Mouse (Mus musculus) limb, embryonic 14.5 days (tissue): ENCODE measurements around the gene Scgb1b29. TPM values are rescaled to one million over a fixed set of nuclear protein-coding genes. Genes with fewer than 3 reads are reported as not detected.
"Not testable (repeated sequence)": the region's sequence is repeated elsewhere in the genome, so short reads cannot be mapped to it uniquely, and the experiment has no call there.

ENCODE experiments used
- ATAC-seq: fragments of 200-750 bp; cut with Nextera tagmentation; 2 replicates; pipeline ENCODE4 v1.8.0; 2017; ENCODE audit warnings: low read depth, moderate number of reproducible peaks, moderate TSS enrichment; ENCODE audit not compliant: low FRiP score
- DNase-seq: peaks from one replicate; pipeline ENCODE4 v3.0.0-alpha.2; 2015; ENCODE audit warnings: low spot score
- H3K27ac ChIP-seq: fragments of 300-500 bp; sonication (generic); replicated peaks from 2 replicates; pipeline ENCODE4 v1.5.1; 2014; ENCODE audit warnings: low read depth, mild to moderate bottlenecking, low read length, moderate library complexity, mixed read lengths
- H3K27me3 ChIP-seq: fragments of 300-500 bp; sonication (generic); 2 replicates; pipeline ENCODE4 v1.6.1; 2014; ENCODE audit warnings: low read length, mixed read lengths; ENCODE audit not compliant: control insufficient read depth, insufficient read depth
- H3K36me3 ChIP-seq: fragments of 300-500 bp; sonication (generic); 2 replicates; pipeline ENCODE4 v1.6.1; 2014; ENCODE audit warnings: mild to moderate bottlenecking, low read length, moderate library complexity, mixed read lengths; ENCODE audit not compliant: control insufficient read depth, insufficient read depth
- H3K4me1 ChIP-seq: fragments of 300-500 bp; sonication (generic); 2 replicates; pipeline ENCODE4 v1.6.1; 2014; ENCODE audit warnings: antibody characterized with exemption, low read length, mixed read lengths; ENCODE audit not compliant: control insufficient read depth, insufficient read depth
- H3K4me2 ChIP-seq: fragments of 300-500 bp; sonication (generic); replicated peaks from 2 replicates; pipeline ENCODE4 v1.6.1; 2014; ENCODE audit warnings: low read depth, mild to moderate bottlenecking, low read length, moderate library complexity; ENCODE audit not compliant: severe bottlenecking
- H3K4me3 ChIP-seq: fragments of 300-500 bp; sonication (generic); replicated peaks from 2 replicates; pipeline ENCODE4 v1.5.1; 2014; ENCODE audit warnings: low read length
- H3K9ac ChIP-seq: fragments of 300-500 bp; sonication (generic); 2 replicates; pipeline ENCODE4 v1.6.1; 2014; ENCODE audit warnings: mild to moderate bottlenecking, low read depth, low read length, moderate library complexity; ENCODE audit not compliant: severe bottlenecking
- H3K9me3 ChIP-seq: fragments of 300-500 bp; sonication (generic); 2 replicates; pipeline ENCODE4 v1.6.1; 2016; ENCODE audit warnings: low read length; ENCODE audit not compliant: control insufficient read depth
- WGBS: fragments of 180-500 bp; shearing (Covaris S2); extraction: QIAGEN DNeasy Blood & Tissue Kit; methylation state at CpG from one replicate; pipeline ENCODE4 v1.1.7; 2014; 5-methylcytosine and 5-hydroxymethylcytosine counted together
- polyA plus RNA-seq, 2 experiments: library from polyadenylated mRNA; depleted of rRNA in 1 of 2; stranded (reverse) in 1 of 2; unstranded in 1 of 2; fragments of >200 nt; fragmentation: Nextera tagmentation in 1 of 2; extraction: Ambion mirVana in 1 of 2; gene quantifications; 2 replicates each; pipeline versions ENCODE4 v1.2.1 to v1.2.3; 2012 to 2014

Gene Scgb1b29
- polyA plus RNA-seq (2012; rRNA removed) (not detected in 2 replicates), polyA plus RNA-seq (2014; fragmentation: Nextera tagmentation; extraction: Ambion mirVana) (not detected in 2 replicates)

- WGBS = 77% methylated on average over 1 of the region's 5 CpGs
These were observed at the start of gene Scgb1b29 for GRCm38 (mm10) chr7:32441241-32441640. Scgb1b29 (plus strand) TSS chr7:32441541.

GRCm38 (mm10) chr7:32428636-32429035 lies 12.7 kb upstream of the Scgb1b29 start:
- not testable (repeated sequence) for H3K27ac ChIP-seq, H3K4me1 ChIP-seq, ATAC-seq, H3K4me2 ChIP-seq, H3K9me3 ChIP-seq, H3K9ac ChIP-seq, H3K36me3 ChIP-seq, H3K27me3 ChIP-seq, H3K4me3 ChIP-seq, DNase-seq
- 86% methylated on average over 7 of the region's 11 CpGs for WGBS

More at GRCm38 (mm10) chr7:32441241-32441640, at the start of gene Scgb1b29:
- H3K36me3 ChIP-seq, ATAC-seq, H3K4me1 ChIP-seq, H3K27ac ChIP-seq, H3K9ac ChIP-seq, H3K27me3 ChIP-seq, H3K4me3 ChIP-seq, DNase-seq, H3K4me2 ChIP-seq, H3K9me3 ChIP-seq: not testable (repeated sequence)

Other genes with a start within 250 kb of the Scgb1b29 start
- gene Scgb2b11, start 230.4 kb upstream of the Scgb1b29 start, polyA plus RNA-seq (2012; rRNA removed) = not detected in 2 replicates
- not detected in 2 replicates for gene Scgb2b11, start 230.4 kb upstream of the Scgb1b29 start, polyA plus RNA-seq (2014; fragmentation: Nextera tagmentation; extraction: Ambion mirVana)
- not detected in 2 replicates for gene Scgb1b11, start 218.7 kb upstream of the Scgb1b29 start, polyA plus RNA-seq (2012; rRNA removed)
- gene Scgb1b11, start 218.7 kb upstream of the Scgb1b29 start, polyA plus RNA-seq (2014; fragmentation: Nextera tagmentation; extraction: Ambion mirVana) = not detected in 2 replicates
- gene Scgb2b12, start 114.3 kb upstream of the Scgb1b29 start, polyA plus RNA-seq (2012; rRNA removed) = not detected in 2 replicates
- not detected in 2 replicates for gene Scgb2b12, start 114.3 kb upstream of the Scgb1b29 start, polyA plus RNA-seq (2014; fragmentation: Nextera tagmentation; extraction: Ambion mirVana)
- gene Scgb1b12, start 107.4 kb upstream of the Scgb1b29 start, polyA plus RNA-seq (2012; rRNA removed) = not detected in 2 replicates
- not detected in 2 replicates for gene Scgb1b12, start 107.4 kb upstream of the Scgb1b29 start, polyA plus RNA-seq (2014; fragmentation: Nextera tagmentation; extraction: Ambion mirVana)